ENCODE assay signal across 17 mouse cellular contexts in the genomic region with DNA sequence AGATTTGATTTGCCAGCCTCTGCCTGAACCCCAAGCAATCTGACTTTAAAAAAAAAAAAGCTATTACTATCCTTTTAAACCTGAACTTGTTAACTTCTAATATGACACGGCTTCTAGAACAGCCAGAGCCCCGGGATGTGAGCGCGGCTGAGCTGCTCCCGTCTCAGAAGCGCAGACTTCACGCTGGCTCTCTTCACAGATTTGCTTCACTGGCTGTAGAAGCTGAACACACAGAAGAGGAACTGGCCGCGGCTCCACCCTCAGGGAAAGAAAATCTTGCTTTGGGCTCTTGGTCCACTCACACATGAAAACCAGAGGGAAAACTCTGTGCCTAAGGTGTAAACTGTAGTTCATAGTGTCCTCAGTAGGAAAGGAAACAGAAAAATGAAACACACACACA.
"Had no signal": no experiment of that assay in that cellular context is flagged by ENCODE, and none has a peak within 500 bp of the region (broad histone marks: within the 10 kb centered on the region; RNA-seq: fewer than 3 reads in every experiment).

No protein-coding gene starts in this region.

- DNase-seq: kidney, adult 9 months; layer of hippocampus, adult 9-11 months; lung, adult 2 months; lung, postnatal 4 days; retina, postnatal 1 day; right cerebral cortex, postnatal 4 days; spleen, adult 18-20 months; thymus, adult 2 months; thymus, postnatal 25 days had no signal

- H3K36me3 ChIP-seq: liver, embryonic 15.5 days; neural tube, embryonic 13.5 days; stomach, embryonic 15.5 days had no signal

- ATAC-seq: lung, postnatal 0 days; midbrain, embryonic 16.5 days had no signal

- H3K4me2 ChIP-seq: liver, embryonic 11.5 days; liver, embryonic 15.5 days; midbrain, embryonic 11.5 days; neural tube, embryonic 13.5 days; stomach, embryonic 15.5 days had no signal

- H3K9ac ChIP-seq: liver, embryonic 15.5 days; neural tube, embryonic 13.5 days; stomach, embryonic 15.5 days had no signal

- H3K9me3 ChIP-seq: limb, embryonic 10.5 days; liver, embryonic 15.5 days; neural tube, embryonic 13.5 days; stomach, embryonic 15.5 days had no signal

- H3K4me3 ChIP-seq: limb, embryonic 10.5 days; liver, embryonic 15.5 days; neural tube, embryonic 13.5 days; stomach, embryonic 15.5 days had no signal

- H3K27me3 ChIP-seq: liver, embryonic 15.5 days; neural tube, embryonic 13.5 days; stomach, embryonic 15.5 days had no signal

- H3K27ac ChIP-seq: limb, embryonic 10.5 days; liver, embryonic 15.5 days; neural tube, embryonic 13.5 days; stomach, embryonic 15.5 days had no signal

- H3K4me1 ChIP-seq: limb, embryonic 10.5 days; liver, embryonic 15.5 days; neural tube, embryonic 13.5 days; stomach, embryonic 15.5 days had no signal
